Mouse (Mus musculus) embryonic fibroblast, embryonic 13.5 days (primary cell): Measurements from ENCODE around the gene Gm28230. TPM values are rescaled to one million over a fixed set of nuclear protein-coding genes. Genes with fewer than 3 reads are reported as not detected.

Source experiments
- H3K27ac ChIP-seq: 2 replicates; pipeline ENCODE4 v1.5.1; 2012; ENCODE audit warnings: low read length, control low read depth, inconsistent platforms; ENCODE audit not compliant: insufficient read depth
- H3K4me1 ChIP-seq: 2 replicates; pipeline ENCODE4 v1.6.1; 2011; ENCODE audit warnings: low read length; ENCODE audit not compliant: control insufficient read depth, insufficient read depth
- H3K4me3 ChIP-seq: 2 replicates; pipeline ENCODE4 v1.5.1; 2011; ENCODE audit warnings: mild to moderate bottlenecking, control low read depth, low read length; ENCODE audit not compliant: insufficient read depth
- CTCF ChIP-seq: IDR thresholded peaks from 2 replicates; pipeline ENCODE4 v1.5.1; 2011; ENCODE audit warnings: mild to moderate bottlenecking, control low read depth, low read length, moderate library complexity, borderline replicate concordance; ENCODE audit not compliant: insufficient read depth
- POLR2A ChIP-seq: IDR thresholded peaks from 2 replicates; pipeline ENCODE4 v1.6.1; 2011; ENCODE audit warnings: low read depth, mild to moderate bottlenecking, control low read depth, low read length, moderate library complexity
- polyA plus RNA-seq: library from polyadenylated mRNA; stranded (reverse); fragments of >200 nt; gene quantifications from 2 replicates; pipeline ENCODE4 v1.2.4, GENCODE M21; 2011; ENCODE audit warnings: low read depth; ENCODE audit not compliant: missing spikeins, insufficient read length

Gene Gm28230
- polyA plus RNA-seq, 1 experiment: 1.4 TPM

DNA sequence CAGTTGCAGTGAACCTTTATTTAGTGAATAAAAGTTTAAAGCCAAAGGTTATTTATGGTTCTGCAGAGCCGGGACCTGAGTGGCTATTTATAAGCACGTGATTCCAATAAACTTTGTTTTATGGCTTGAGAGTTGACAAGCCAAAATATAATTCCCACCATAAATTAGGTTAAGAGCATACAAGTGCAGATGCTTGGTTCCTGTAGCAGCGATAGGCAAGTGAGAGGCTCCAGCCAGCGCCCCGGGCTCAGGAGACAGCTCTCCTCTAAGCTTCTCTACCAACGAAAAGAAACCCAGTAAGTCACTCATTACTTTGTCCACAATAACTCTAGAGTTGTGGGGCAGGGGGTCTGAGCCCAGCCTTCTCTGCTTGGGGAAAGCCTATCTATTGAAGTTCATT, 4.6 kb upstream of the Gm28230 start:
- Histone ChIP-seq H3K4me1 (no peaks in the 10 kb centered on the region), H3K27ac (no peak overlapping the region), H3K4me3 (no peak overlapping the region)
- TF ChIP-seq CTCF (no peak), POLR2A (no peak)

DNA sequence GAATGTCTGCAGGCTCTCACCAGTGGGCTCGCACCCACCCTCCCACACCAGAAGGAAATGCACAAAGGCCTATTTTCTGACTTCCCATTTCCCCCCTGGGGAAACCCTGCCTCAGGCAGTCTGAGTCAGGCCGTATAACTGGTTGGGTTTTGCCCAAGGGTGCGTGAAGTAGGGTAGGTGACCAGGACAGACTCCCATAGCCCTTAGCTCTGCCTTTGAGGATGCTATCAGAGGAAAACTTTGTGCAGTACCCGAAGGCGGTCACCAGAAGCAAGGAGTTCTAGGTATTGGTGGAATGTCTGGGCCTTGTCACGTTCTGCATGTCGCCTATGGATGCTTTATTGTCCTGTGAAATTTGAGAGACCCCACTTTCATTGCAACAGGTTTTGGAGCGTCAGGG, 3.6 kb upstream of the Gm28230 start:
- H3K4me1 ChIP-seq: no peaks in the 10 kb centered on the region
- no peak overlapping the region for H3K27ac ChIP-seq
- TF ChIP-seq POLR2A (no peak), CTCF (no peak)
- H3K4me3 ChIP-seq: no peak overlapping the region

DNA sequence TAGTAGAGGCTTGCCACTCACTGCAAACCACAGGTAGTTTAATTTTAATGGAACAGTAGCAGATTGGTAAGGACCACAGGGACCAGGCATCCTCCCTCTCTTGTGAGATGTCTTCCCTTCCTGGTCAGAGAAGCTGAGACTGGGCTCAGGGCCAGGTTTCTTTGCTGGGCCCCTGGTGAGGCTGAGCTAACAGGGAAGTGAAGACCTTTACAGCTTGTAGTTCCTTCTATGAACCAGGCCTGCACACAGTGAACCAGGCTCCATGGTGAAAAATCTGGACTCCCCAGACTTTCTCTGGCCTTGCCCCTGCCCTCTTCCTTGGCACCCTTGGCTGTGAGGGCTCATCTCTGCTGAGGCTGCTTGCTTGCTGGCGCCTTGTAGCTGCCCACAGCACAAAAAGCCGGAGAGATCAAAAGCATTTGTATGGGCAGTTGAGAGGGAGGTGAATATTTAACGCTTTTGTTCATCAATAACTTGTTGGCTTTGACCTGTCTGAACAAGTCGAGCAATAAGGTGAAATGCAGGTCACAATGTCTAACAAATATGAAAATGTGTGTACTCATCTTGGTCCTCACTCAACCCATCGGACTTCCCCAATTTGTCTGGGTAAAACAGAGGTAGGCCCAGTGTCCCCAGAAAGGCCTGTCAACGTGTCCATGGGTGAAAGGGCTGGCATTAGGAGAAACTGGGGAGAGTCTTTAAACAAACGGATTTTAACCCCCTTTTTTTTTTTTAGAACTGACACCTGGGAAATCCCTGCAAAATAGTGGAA, 2.1 kb upstream of the Gm28230 start:
- no peak overlapping the region for H3K27ac ChIP-seq
- H3K4me1 ChIP-seq: no peaks in the 10 kb centered on the region
- H3K4me3 ChIP-seq: no peak overlapping the region
- TF ChIP-seq CTCF (no peak), POLR2A (no peak)

DNA sequence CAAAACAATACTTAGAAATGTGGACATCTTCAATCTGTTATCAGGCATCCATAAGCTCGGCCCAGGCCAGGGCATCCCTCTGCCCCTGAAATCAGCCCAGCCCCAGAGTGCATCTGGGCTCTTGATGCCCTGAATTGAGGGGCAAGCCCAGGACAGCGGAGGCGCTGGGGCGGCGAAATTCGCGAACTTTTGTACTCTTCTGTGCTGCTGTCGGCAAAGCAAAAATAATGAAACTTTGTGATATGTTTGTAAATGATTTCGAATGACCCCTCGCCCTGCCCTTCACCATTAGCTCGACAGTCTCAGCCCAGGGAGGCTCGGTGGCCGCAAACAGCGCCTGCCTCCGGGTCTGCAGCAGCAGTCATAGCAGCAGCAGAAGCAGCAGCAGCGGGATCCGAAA, 1.4 kb upstream of the Gm28230 start:
- no peak overlapping the region for H3K27ac ChIP-seq
- no peak for TF ChIP-seq CTCF
- no peak for TF ChIP-seq POLR2A
- H3K4me3 ChIP-seq: no peak overlapping the region
- H3K4me1 ChIP-seq: no peaks in the 10 kb centered on the region

DNA sequence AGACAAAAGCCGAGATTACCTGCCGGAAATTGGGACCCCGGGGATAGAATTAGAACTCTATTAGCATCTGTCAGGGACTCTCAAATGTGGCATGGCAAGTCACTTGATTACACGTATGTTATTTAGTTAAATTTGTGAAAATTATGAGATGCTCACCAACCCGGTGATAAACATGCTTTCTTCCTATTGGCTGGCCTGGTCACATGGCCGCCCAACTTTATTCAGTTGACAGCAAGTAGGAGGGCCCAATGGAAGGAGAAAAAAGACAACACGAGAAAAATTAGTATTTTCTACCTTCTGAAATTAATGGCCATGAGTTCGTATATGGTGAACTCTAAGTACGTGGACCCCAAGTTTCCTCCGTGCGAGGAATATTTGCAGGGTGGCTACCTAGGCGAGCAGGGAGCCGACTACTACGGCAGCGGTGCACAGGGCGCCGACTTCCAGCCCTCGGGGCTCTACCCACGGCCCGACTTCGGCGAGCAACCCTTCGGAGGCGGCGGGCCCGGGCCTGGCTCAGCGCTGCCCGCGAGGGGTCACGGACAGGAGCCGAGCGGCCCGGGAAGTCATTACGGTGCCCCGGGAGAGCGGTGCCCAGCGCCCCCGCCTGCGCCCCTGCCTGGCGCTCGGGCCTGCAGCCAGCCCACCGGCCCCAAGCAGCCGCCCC, 578 bp downstream of the Gm28230 start:
- Histone ChIP-seq H3K4me1 (no peaks in the 10 kb centered on the region), H3K27ac (no peak overlapping the region)

DNA sequence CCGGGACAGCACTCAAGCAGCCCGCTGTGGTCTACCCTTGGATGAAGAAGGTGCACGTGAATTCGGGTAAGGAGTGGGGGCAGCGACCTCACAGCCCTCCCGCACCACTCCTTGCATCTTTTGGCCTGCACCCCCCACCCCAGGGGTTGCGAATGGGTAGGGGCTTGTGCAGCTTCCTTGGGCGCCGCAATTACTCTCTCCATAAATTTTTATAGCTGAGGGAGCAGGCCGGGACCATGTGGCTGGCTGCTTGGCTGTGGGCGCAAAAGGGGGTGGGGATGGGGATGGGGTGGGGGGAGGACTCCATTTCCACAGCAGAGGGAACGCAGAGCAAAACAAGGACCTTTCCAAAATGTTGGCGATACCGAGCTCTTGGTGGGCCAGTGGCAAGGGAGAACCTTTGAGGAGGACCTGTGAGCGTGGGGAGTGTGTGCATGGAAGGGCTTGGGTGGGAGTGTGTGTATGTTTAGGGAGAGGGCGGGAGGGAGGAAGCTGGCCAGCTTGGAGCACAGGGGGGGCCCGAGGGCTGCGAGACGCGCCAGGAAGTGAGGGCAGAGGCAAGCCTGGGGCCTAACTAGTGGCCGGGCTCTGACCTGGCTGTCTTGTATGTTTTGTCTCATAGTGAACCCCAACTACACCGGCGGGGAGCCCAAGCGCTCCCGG, 1.2 kb downstream of the Gm28230 start:
- TF ChIP-seq CTCF: no peak
- no peak for TF ChIP-seq POLR2A
- no peak overlapping the region for H3K27ac ChIP-seq
- no peaks in the 10 kb centered on the region for H3K4me1 ChIP-seq
- peak overlapping the region; percentile 10 for H3K4me3 ChIP-seq

More for the DNA sequence above, 578 bp downstream of the Gm28230 start:
- H3K4me3 ChIP-seq: no peak overlapping the region; the same call in 1 of the 2 replicates
- no peak for TF ChIP-seq CTCF
- TF ChIP-seq POLR2A: no peak

DNA sequence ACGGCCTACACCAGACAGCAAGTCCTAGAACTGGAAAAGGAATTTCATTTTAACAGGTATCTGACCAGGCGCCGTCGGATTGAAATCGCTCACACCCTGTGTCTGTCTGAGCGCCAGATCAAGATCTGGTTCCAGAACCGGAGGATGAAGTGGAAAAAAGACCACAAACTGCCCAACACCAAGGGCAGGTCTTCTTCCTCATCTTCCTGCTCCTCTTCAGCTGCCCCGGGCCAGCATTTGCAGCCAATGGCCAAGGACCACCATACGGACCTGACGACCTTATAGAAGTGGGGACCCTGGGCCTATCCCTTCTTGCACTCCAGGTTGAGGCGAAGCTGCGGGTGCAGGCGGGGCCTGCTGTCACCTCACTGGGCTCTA, 1.8 kb downstream of the Gm28230 start:
- Histone ChIP-seq H3K27ac (no peak overlapping the region), H3K4me3 (no peak overlapping the region), H3K4me1 (no peaks in the 10 kb centered on the region)
- TF ChIP-seq CTCF (no peak), POLR2A (no peak)

DNA sequence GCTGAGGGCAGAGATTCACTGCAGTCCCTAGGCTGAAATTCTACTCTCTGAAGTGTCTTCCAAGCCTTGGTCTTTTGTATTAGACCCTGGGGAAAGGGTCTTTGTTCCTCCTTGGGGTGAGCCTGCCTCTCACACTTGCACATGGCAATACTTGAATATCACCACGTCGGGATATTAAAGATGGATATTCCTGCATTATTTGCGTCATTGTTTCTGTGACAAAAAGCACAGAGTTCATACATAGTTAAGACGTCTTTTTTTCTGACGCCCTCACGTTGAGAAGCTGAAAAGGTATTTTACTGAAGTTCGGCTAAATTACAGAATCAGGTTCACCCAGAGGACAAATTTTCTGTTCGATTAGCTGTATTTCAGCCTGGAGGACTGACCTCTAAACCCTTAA, 3.8 kb downstream of the Gm28230 start:
- no peaks in the 10 kb centered on the region for H3K4me1 ChIP-seq
- no peak overlapping the region for H3K4me3 ChIP-seq
- H3K27ac ChIP-seq: no peak overlapping the region
- TF ChIP-seq POLR2A (no peak), CTCF (no peak)

DNA sequence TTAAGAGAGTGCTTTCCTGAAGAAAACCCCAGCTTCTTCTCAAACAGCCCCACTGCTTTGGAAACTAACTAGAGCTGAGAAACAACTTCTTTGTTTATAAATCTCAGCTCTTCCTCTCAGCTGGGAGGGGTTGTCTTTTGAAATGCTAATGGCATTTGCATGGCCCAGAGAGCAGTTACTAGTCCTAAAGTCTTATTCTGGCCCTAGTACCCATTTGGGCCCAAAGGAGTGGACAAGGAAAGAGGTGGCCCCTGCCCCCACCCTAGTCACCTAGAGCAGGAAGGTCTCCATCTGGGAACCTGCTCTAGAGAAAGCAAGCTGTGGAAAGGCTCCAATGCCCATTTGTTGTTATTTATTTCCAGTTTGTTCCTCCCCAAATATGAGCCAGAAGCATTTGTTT, 4.5 kb downstream of the Gm28230 start:
- Histone ChIP-seq H3K4me3 (no peak overlapping the region), H3K4me1 (no peaks in the 10 kb centered on the region), H3K27ac (no peak overlapping the region)
- no peak for TF ChIP-seq CTCF
- TF ChIP-seq POLR2A: no peak

DNA sequence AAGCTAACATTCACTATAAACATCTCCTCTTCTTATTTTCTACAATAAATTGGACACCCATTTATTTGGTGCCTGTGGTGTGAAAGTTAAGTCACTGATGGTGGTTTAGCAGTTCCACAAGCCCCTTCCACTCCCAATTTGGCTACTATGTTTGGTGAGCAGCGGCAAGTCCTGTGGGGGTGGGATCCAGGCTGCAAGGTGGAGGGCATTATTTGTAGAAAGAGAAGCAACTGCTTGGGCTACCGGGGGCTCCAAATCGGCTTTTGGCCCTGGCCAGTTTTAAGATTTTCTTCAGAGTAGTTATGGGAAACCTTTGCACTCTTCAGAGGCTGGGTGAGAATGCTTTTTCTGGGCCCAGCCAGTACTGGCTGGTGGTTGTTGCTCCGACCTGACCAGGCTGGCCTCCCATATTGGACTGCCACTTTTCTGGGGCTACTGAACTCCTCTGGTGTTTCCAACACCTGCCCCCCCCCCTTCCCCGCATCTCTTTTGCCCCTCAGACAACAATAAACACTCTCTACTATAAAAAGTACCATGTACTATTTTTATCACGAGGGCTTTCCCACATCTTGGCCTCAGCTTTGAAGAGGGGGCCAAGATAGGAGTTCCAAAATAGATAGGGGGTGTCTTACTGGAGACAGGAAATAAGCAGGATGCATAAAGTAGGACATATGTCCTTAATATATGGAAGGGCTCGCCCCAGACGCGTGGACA, 5.4 kb downstream of the Gm28230 start:
- Histone ChIP-seq H3K4me1 (no peaks in the 10 kb centered on the region), H3K27ac (no peak overlapping the region), H3K4me3 (no peak overlapping the region)
- TF ChIP-seq POLR2A (no peak), CTCF (no peak)
